Comparison of ENCODE assay signal across 38 mouse cellular contexts in the genomic region with DNA sequence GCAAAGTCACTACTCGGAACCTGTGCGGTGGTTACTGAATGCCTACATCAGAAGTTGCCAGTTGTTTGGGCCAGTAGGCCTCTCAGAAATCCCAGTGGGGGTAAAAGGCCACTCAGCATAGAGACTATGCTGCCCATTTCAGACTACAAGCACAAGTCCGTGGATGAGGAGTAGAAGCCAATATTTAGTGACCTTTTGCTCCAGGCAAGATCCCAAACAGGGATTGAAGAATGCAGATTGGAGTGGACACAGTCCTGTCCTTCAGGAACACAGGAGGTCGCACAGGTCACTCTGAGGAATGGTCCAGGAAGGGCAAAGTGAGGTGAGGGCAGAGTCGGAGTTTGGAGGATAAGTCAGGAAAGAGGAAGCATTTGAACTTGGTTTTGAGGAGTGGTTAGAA. TPM values are rescaled to one million over a fixed set of nuclear protein-coding genes. Genes with fewer than 3 reads are reported as not detected.
A peak's percentile ranks its signal among the peaks of the same experiment; 100 is the strongest.
DNase-seq lines count a peak whose midpoint lies in the region; ATAC-seq lines count a peak whose summit lies in the region.
"Had no signal": no experiment of that assay in that cellular context is flagged by ENCODE, and none has a peak within 500 bp of the region (broad histone marks: within the 10 kb centered on the region; RNA-seq: fewer than 3 reads in every experiment).

No protein-coding gene starts in this region.

- no peak for ATAC-seq in kidney, embryonic 14.5 days (ENCODE audit: low FRiP score, low TSS enrichment)
- peak; percentile 48; the same call in 1 of the 2 replicates for ATAC-seq in intestine, embryonic 16.5 days
- ATAC-seq: forebrain, embryonic 13.5 days; hindbrain, postnatal 0 days; Patski had no signal

- no peak overlapping the region for H3K9ac ChIP-seq in kidney, embryonic 14.5 days (ENCODE audit: low read depth, low read length)
- no peak overlapping the region for H3K9ac ChIP-seq in intestine, embryonic 16.5 days (ENCODE audit: low read depth, low read length)
- H3K9ac ChIP-seq: embryonic facial prominence, embryonic 15.5 days; forebrain, embryonic 13.5 days; heart, embryonic 15.5 days; limb, embryonic 12.5 days; liver, embryonic 14.5 days; lung, embryonic 15.5 days; midbrain, embryonic 12.5 days had no signal

- no peak overlapping the region for H3K4me3 ChIP-seq in kidney, embryonic 14.5 days (ENCODE audit: low read length)
- H3K4me3 ChIP-seq in intestine, embryonic 16.5 days (ENCODE audit: low read length), result no peak overlapping the region
- H3K4me3 ChIP-seq: embryonic facial prominence, embryonic 10.5 days; embryonic facial prominence, embryonic 15.5 days; forebrain, embryonic 13.5 days; heart, embryonic 10.5 days; heart, embryonic 15.5 days; limb, embryonic 12.5 days; lung, embryonic 15.5 days; midbrain, embryonic 12.5 days had no signal

- H3K9me3 ChIP-seq in kidney, embryonic 14.5 days (ENCODE audit: control insufficient read depth, low read length), result no peaks in the 10 kb centered on the region
- no peaks in the 10 kb centered on the region for H3K9me3 ChIP-seq in intestine, embryonic 16.5 days (ENCODE audit: control insufficient read depth, low read length)
- H3K9me3 ChIP-seq: embryonic facial prominence, embryonic 10.5 days; embryonic facial prominence, embryonic 15.5 days; forebrain, embryonic 13.5 days; heart, embryonic 10.5 days; heart, embryonic 15.5 days; limb, embryonic 12.5 days; lung, embryonic 15.5 days; midbrain, embryonic 12.5 days had no signal

- DNase-seq in adrenal gland, postnatal 14 days, result peak; percentile 34
- no peak for DNase-seq in adrenal gland, postnatal 4 days (ENCODE audit: low spot score in 2 of 2)
- DNase-seq in kidney, adult 9 months, result peak; percentile 59
- DNase-seq in adipocyte (ENCODE audit: low spot score), result peak; percentile 61
- DNase-seq in right cerebral cortex, adult 2 months (ENCODE audit: low spot score in 2 of 2), result no peak
- no peak for DNase-seq in cerebellum, adult 18-20 months
- DNase-seq: cerebellum, adult 8-10 months; cerebellum, postnatal 25 days; gastrocnemius, postnatal 14 days; kidney, adult 11 months; kidney, postnatal 10 days; right cerebral cortex, postnatal 14 days; thymus, adult 18-20 months; thymus, postnatal 25 days had no signal

- H3K36me3 ChIP-seq in kidney, embryonic 14.5 days (ENCODE audit: control insufficient read depth, insufficient read depth, low read length), result no peaks in the 10 kb centered on the region
- no peaks in the 10 kb centered on the region for H3K36me3 ChIP-seq in intestine, embryonic 16.5 days (ENCODE audit: control insufficient read depth, insufficient read depth, low read length)
- H3K36me3 ChIP-seq: embryonic facial prominence, embryonic 10.5 days; embryonic facial prominence, embryonic 15.5 days; heart, embryonic 10.5 days; heart, embryonic 15.5 days; limb, embryonic 12.5 days; lung, embryonic 15.5 days; midbrain, embryonic 12.5 days had no signal

- H3K27ac ChIP-seq in kidney, embryonic 14.5 days (ENCODE audit: low read depth, low read length), result no peak overlapping the region
- peak overlapping the region; percentile 4; the same call in 1 of the 2 replicates for H3K27ac ChIP-seq in intestine, embryonic 16.5 days (ENCODE audit: low read length)
- H3K27ac ChIP-seq: embryonic facial prominence, embryonic 10.5 days; embryonic facial prominence, embryonic 15.5 days; forebrain, embryonic 13.5 days; heart, embryonic 10.5 days; heart, embryonic 15.5 days; hindbrain, postnatal 0 days; limb, embryonic 12.5 days; liver, embryonic 14.5 days; lung, embryonic 15.5 days; midbrain, embryonic 12.5 days had no signal

- H3K4me2 ChIP-seq in kidney, embryonic 14.5 days (replicated peaks; ENCODE audit: low read depth, low read length), result no peak overlapping the region
- H3K4me2 ChIP-seq in intestine, embryonic 16.5 days (ENCODE audit: low read depth, low read length), result no peak overlapping the region
- H3K4me2 ChIP-seq: embryonic facial prominence, embryonic 15.5 days; forebrain, embryonic 13.5 days; heart, embryonic 15.5 days; limb, embryonic 12.5 days; lung, embryonic 15.5 days; midbrain, embryonic 12.5 days had no signal

- WGBS in kidney, embryonic 14.5 days, result 85% methylated on average over 5 of the region's 5 CpGs
- 77% methylated on average over 5 of the region's 5 CpGs for WGBS in intestine, embryonic 16.5 days

- no peaks in the 10 kb centered on the region for H3K27me3 ChIP-seq in kidney, embryonic 14.5 days (ENCODE audit: control insufficient read depth, insufficient read depth, low read length)
- H3K27me3 ChIP-seq in intestine, embryonic 16.5 days (replicated peaks; ENCODE audit: control insufficient read depth, insufficient read depth, low read length), result no peaks in the 10 kb centered on the region
- H3K27me3 ChIP-seq: embryonic facial prominence, embryonic 15.5 days; forebrain, embryonic 13.5 days; heart, embryonic 15.5 days; limb, embryonic 12.5 days; lung, embryonic 15.5 days; midbrain, embryonic 12.5 days; Patski had no signal

- H3K4me1 ChIP-seq in kidney, embryonic 14.5 days (ENCODE audit: control insufficient read depth, insufficient read depth, low read length), result no peaks in the 10 kb centered on the region
- no peaks in the 10 kb centered on the region for H3K4me1 ChIP-seq in intestine, embryonic 16.5 days (ENCODE audit: control insufficient read depth, insufficient read depth, low read length)
- H3K4me1 ChIP-seq: embryonic facial prominence, embryonic 15.5 days; forebrain, embryonic 13.5 days; heart, embryonic 15.5 days; limb, embryonic 12.5 days; lung, embryonic 15.5 days had no signal

RNA-seq across cellular contexts. Expression of a gene that starts 23.2 kb away (rescaled TPM):
- not detected in 2 replicates for total RNA-seq in adrenal gland, postnatal 14 days (2021)
- total RNA-seq in adrenal gland, postnatal 4 days (2021), result not detected
- not detected in 2 replicates for polyA plus RNA-seq in kidney, embryonic 14.5 days (2014; fragmentation: Nextera tagmentation; extraction: Ambion mirVana)
- polyA plus RNA-seq in intestine, embryonic 16.5 days (2015; fragmentation: Nextera tagmentation; extraction: Ambion mirVana), result not detected in 2 replicates
- total RNA-seq: gastrocnemius, postnatal 14 days; heart, postnatal 25 days; hindbrain, postnatal 0 days; layer of hippocampus, adult 18-20 months; layer of hippocampus, postnatal 10 days; left cerebral cortex, adult 18-20 months; left cerebral cortex, postnatal 25 days; megakaryocyte progenitor cell, adult 5-6 weeks; MEL had no signal
- polyA plus RNA-seq: brain, embryonic 14.5 days; embryonic facial prominence, embryonic 10.5 days; embryonic facial prominence, embryonic 15.5 days; forebrain, embryonic 13.5 days; heart, embryonic 10.5 days; heart, embryonic 15.5 days; hindbrain, embryonic 11.5 days; hindbrain, postnatal 0 days; limb, embryonic 12.5 days; liver, embryonic 14.5 days; lung, embryonic 15.5 days; midbrain, embryonic 12.5 days; neural tube, embryonic 14.5 days; Patski; stomach, embryonic 16.5 days had no signal

RNA-seq across cellular contexts. Expression of a gene that starts 29.6 kb away (rescaled TPM):
- 17.2 and 27.3 TPM in 2 replicates for total RNA-seq in adrenal gland, postnatal 14 days (2021)
- total RNA-seq in adrenal gland, postnatal 4 days (2021), result 1 to 10 TPM; 5.8 to 8.3 TPM
- polyA plus RNA-seq in kidney, embryonic 14.5 days (2014; fragmentation: Nextera tagmentation; extraction: Ambion mirVana), result 16.6 and 19.3 TPM in 2 replicates
- polyA plus RNA-seq in intestine, embryonic 16.5 days (2015; fragmentation: Nextera tagmentation; extraction: Ambion mirVana), result 24.7 and 28.6 TPM in 2 replicates
- total RNA-seq: MEL had no signal

Comparison
In these comparisons a context has a peak if more than half of its experiments do, and no peak if none do; other contexts are left out.
1. DNase-seq: peak in adrenal gland, postnatal 14 days (single experiment), kidney, adult 9 months (single experiment) and adipocyte (single experiment); none in adrenal gland, postnatal 4 days (0 of 2), right cerebral cortex, adult 2 months (0 of 2) and cerebellum, adult 18-20 months (0 of 2).